Mouse (Mus musculus): Measurements from ENCODE around the gene Pdia5. TPM values are rescaled to one million over a fixed set of nuclear protein-coding genes. Genes with fewer than 3 reads are reported as not detected.

The Pdia5 gene
- total and polyA plus RNA-seq, 3 experiments: not detected

- no peak overlapping the region for H3K4me3 ChIP-seq (replicated peaks in 1 of 3; ENCODE audit: low read depth in 2 of 3, low read length in 2 of 3, poor library complexity in 1 of 3)
- in situ Hi-C loops (cut with MboI; ENCODE audit: low pct_ligation_motif_present, low pct_unique_long_range_greater_than_20kb, low sequenced_read_pairs) (no loop called here), dilution Hi-C loops (cut with MboI; ENCODE audit: extremely low pct_ligation_motif_present, extremely low pct_unique_long_range_greater_than_20kb, low sequenced_read_pairs) (no loop called here)
- TF ChIP-seq USF1 (IDR thresholded peaks at IDR 0.05; ENCODE audit: low read depth, low read length): no peak
- no peak for TF ChIP-seq MYC (IDR thresholded peaks at IDR 0.05; ENCODE audit: low read depth, low read length)
- no peak for TF ChIP-seq TCF12 (IDR thresholded peaks at IDR 0.05; ENCODE audit: low read depth, low read length)
- TF ChIP-seq ETS1 (conservative IDR thresholded peaks at IDR 0.05; ENCODE audit: low read depth, low read length): no peak
- no peak for TF ChIP-seq ELF1 (IDR thresholded peaks at IDR 0.05; ENCODE audit: low read depth, low read length)
- no peak for TF ChIP-seq HCFC1 (IDR thresholded peaks at IDR 0.05; ENCODE audit: low read depth, low read length)
- no peak for TF ChIP-seq ZKSCAN1 (IDR thresholded peaks at IDR 0.05; ENCODE audit: borderline replicate concordance, low read depth, low read length)
- no peak for TF ChIP-seq ZMIZ1 (IDR thresholded peaks at IDR 0.05; ENCODE audit: low read depth, low read length)
- no peak for TF ChIP-seq BHLHE40 (IDR thresholded peaks at IDR 0.05; ENCODE audit: low read depth, low read length)
- TF ChIP-seq NELFE (IDR thresholded peaks at IDR 0.05; ENCODE audit: low read depth, low read length): no peak
- no peak for TF ChIP-seq JUN (IDR thresholded peaks at IDR 0.05; ENCODE audit: insufficient read depth, low read depth, low read length)
- TF ChIP-seq E2F4 (IDR thresholded peaks at IDR 0.05; ENCODE audit: insufficient replicate concordance, low read depth, low read length): no peak
- no peak for TF ChIP-seq GABPA (IDR thresholded peaks at IDR 0.05; ENCODE audit: insufficient replicate concordance, low read depth, low read length)
- no peak for TF ChIP-seq NRF1 (IDR thresholded peaks at IDR 0.05; ENCODE audit: low read depth, low read length)
- TF ChIP-seq CTCF (conservative IDR thresholded peaks at IDR 0.05 in 1 of 2, IDR thresholded peaks at IDR 0.05 in 1 of 2; ENCODE audit: low read depth in 2 of 2, low read length in 2 of 2): no peak
- TF ChIP-seq CHD1 (IDR thresholded peaks at IDR 0.05; ENCODE audit: low read depth, low read length): no peak
- no peak for TF ChIP-seq EP300 (IDR thresholded peaks at IDR 0.05; ENCODE audit: low read length)
- TF ChIP-seq IRF4 (IDR thresholded peaks at IDR 0.05; ENCODE audit: low read depth, low read length): no peak
- no peak for TF ChIP-seq UBTF (IDR thresholded peaks at IDR 0.05; ENCODE audit: low read depth, low read length)
- H3K4me1 ChIP-seq (ENCODE audit: control insufficient read depth in 1 of 2, insufficient read depth in 2 of 2): no peaks in the 10 kb centered on the region
- H3K27ac ChIP-seq (ENCODE audit: insufficient read depth, low read depth): no peak overlapping the region
- peaks cover 88% of the 10 kb centered on the region for H3K27me3 ChIP-seq (replicated peaks)
- H3K79me2 ChIP-seq (replicated peaks; ENCODE audit: control insufficient read depth, extremely low read depth, insufficient read depth, poor library complexity, severe bottlenecking): no peaks in the 10 kb centered on the region
- DNase-seq (ENCODE audit: extremely low read depth): no peak
- H3K9ac ChIP-seq (ENCODE audit: insufficient read depth, low read depth): no peak overlapping the region
- no peaks in the 10 kb centered on the region for H3K36me3 ChIP-seq (replicated peaks in 1 of 2; ENCODE audit: control insufficient read depth in 1 of 2, insufficient read depth in 1 of 2, low read length in 1 of 2)
- no peaks in the 10 kb centered on the region for H3K9me3 ChIP-seq (replicated peaks; ENCODE audit: low read length)
- H3K4me2 ChIP-seq (ENCODE audit: insufficient read depth, low read depth, poor library complexity, severe bottlenecking): no peak overlapping the region
These were observed 32.4 kb downstream of the Pdia5 start for GRCm38 (mm10) chr16:35458297-35458696.

GRCm38 (mm10) chr16:35457488-35457887 lies 33.2 kb downstream of the Pdia5 start:
- H3K27ac ChIP-seq (ENCODE audit: insufficient read depth, low read depth): no peak overlapping the region
- no peak overlapping the region for H3K4me3 ChIP-seq (replicated peaks in 1 of 3; ENCODE audit: low read depth in 2 of 3, low read length in 2 of 3, poor library complexity in 1 of 3)
- H3K27me3 ChIP-seq (replicated peaks): peaks cover 87% of the 10 kb centered on the region
- no peaks in the 10 kb centered on the region for H3K79me2 ChIP-seq (replicated peaks; ENCODE audit: control insufficient read depth, extremely low read depth, insufficient read depth, poor library complexity, severe bottlenecking)
- dilution Hi-C loops (cut with MboI; ENCODE audit: extremely low pct_ligation_motif_present, extremely low pct_unique_long_range_greater_than_20kb, low sequenced_read_pairs): no loop called here
- no peaks in the 10 kb centered on the region for H3K4me1 ChIP-seq (ENCODE audit: control insufficient read depth in 1 of 2, insufficient read depth in 2 of 2)
- no peak overlapping the region for H3K9ac ChIP-seq (ENCODE audit: insufficient read depth, low read depth)
- TF ChIP-seq CHD1 (IDR thresholded peaks at IDR 0.05; ENCODE audit: low read depth, low read length) (no peak), MYC (IDR thresholded peaks at IDR 0.05; ENCODE audit: low read depth, low read length) (no peak), E2F4 (IDR thresholded peaks at IDR 0.05; ENCODE audit: insufficient replicate concordance, low read depth, low read length) (no peak), POLR2A (IDR thresholded peaks at IDR 0.05; ENCODE audit: low read depth, low read length) (no peak), HCFC1 (IDR thresholded peaks at IDR 0.05; ENCODE audit: low read depth, low read length) (no peak), ZNF384 (IDR thresholded peaks at IDR 0.05; ENCODE audit: low read depth, low read length) (no peak)
- in situ Hi-C loops (cut with MboI; ENCODE audit: low pct_ligation_motif_present, low pct_unique_long_range_greater_than_20kb, low sequenced_read_pairs): no loop called here
- no peaks in the 10 kb centered on the region for H3K36me3 ChIP-seq (replicated peaks in 1 of 2; ENCODE audit: control insufficient read depth in 1 of 2, insufficient read depth in 1 of 2, low read length in 1 of 2)
- DNase-seq (ENCODE audit: extremely low read depth): no peak
- no peaks in the 10 kb centered on the region for H3K9me3 ChIP-seq (replicated peaks; ENCODE audit: low read length)
- H3K4me2 ChIP-seq (ENCODE audit: insufficient read depth, low read depth, poor library complexity, severe bottlenecking): no peak overlapping the region

Measured in CH12.LX (cell line).